Mouse (Mus musculus): ENCODE results near the gene Ltbp1.
A peak's percentile ranks its signal among the peaks of the same experiment; 100 is the strongest.

Ltbp1 gene

DNA sequence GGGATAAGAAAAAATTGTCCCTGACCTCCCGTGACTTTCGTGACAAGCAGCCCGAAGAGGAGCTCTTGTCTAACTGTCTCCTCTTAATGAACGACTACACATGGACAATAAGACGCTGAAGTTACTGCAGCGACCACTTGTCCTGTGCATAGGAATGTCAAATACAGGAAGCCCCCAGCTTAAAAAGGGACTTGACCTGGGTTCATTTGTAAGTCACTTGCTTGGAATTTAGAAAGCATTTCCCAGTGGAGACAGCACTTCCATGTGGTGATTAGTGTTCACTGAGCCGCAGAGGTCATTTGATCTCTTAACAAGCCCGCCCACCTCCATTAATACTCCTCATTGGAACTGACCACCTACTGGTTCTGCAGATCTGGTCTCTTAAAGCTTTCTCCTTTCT is 61.9 kb downstream of the Ltbp1 start:
- no peak for DNase-seq (ENCODE audit: low spot score)

DNA sequence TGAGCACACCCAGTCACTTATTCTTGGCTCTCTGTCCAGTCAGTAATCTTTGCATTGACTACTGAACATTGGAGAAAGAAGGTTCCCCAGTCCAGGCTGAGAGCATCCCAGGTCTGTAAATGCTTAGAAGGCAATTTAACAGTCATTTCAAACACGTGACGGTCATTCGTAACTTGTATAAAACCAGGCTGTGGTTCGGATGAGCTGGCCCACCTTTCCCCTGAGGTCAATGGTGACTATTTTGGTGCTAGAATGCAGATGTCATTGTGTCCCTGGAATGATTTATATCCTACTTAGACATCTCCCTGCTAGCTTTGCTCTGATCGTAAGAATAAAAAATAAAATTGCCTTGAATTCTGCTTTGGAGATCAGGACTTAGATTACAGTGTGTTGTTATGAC is 63.9 kb downstream of the Ltbp1 start:
- no peak for DNase-seq (ENCODE audit: low spot score)

DNA sequence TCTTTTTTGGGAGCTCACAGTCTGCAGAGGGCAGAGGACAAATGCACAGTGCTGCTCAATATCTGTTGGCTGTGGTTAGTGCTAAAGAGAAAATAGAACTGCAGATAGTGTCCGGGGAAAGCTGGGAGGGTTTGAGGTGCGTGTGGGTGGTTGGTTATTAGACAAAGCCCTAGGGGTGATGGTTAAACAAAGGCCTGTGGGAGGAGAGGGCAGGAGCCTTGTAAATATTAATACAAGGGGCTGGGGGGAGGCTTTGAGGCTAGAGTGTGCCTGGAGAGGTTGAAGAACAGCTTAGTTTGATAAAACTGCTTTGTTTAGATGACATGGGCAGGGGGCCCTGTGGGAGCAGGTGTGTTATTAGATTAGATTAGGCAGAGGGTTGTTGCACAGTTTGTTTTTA is 65.8 kb downstream of the Ltbp1 start:
- no peak for DNase-seq (ENCODE audit: low spot score)

DNA sequence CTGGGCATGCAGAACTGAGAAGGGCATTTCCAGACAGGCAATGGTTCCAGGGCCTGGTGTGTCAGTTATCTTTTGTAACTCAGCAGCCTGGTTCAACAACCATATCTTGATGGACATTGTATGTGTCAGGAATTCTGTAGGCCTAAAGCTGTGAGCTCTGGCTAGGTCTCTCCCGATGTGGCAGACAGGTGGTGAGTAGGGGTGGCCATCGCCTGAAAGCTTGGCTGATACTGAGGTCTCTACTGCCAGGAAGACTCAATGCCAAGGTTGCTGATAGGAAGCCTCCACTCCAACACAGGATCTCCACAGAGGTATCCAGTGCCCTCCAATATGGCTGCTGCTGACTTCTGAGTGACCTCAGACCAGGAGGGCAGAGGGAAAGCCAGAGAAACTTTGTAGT is 66.4 kb downstream of the Ltbp1 start:
- no peak for DNase-seq (ENCODE audit: low spot score)

DNA sequence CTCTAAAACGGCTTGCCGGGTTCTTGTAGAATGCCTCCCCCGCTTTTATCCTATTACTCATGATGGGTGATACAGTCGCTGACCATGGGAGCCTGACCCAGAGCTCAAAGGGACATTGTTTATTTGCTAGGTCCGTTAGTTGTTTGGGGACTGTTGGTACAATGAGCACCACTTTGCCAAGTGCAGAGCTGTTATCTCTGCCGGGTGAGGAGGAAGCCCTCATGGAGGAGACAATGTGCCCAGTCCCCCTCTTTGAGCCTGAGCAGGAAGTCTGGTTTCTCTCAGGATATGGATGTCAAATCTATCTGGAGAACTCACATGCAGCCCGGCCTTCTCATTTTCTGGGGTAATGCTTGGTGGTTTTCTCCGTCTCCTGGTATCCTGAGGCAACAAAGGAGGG is 68.5 kb downstream of the Ltbp1 start:
- peak; percentile 9 for DNase-seq (ENCODE audit: low spot score)

DNA sequence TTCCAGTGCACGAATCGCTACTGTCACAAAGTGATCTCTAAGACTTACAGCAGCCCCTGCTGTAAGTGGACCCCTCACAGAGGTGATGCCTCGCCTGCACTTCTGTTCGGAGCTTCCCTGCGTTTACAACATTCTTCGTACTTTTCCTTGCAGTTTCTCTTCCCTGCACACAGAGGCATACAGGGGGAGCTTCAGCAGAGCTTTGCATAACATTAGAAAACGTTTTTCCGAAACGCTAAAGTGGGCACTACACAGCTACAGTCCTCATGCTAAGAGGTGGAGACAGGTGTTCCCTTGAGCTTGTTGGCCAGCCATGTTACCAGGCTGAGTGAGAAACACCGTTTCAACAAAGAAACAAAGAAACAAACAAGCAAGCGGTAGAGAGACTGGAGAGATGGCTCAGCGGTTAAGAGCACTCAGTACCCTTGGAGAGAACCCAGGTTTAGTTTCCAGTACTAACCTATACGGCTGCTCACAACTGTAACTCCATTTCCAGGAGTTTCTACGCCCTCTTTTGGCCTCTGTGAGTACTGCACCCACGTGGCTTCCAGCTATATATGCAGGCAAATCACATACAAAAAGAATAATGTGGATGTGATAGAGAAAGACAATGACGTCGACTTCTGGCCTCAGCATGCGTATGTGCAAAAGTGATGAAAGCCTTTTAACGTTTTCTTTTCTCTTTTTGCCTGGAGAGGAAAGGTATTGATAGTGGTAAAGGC is 69.8 kb downstream of the Ltbp1 start:
- DNase-seq (ENCODE audit: low spot score), result no peak

DNA sequence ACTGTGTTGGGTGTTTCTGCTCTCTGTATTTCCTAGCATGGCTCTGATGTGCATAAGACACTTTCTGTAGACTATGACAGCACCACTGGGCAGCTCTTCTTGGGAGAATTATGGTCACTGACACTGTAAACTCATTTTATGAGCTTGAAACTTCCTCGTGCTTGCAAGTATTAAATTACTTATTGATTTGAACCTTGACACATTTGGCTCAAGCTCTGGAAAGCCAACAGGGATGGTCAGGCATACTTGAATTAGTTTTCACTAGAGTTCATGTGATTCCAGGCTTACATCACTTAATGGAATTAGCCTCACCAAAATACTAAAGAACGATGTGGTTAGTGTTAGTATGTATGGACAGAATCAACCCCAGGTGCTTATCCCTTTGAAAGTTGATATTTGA is 76.0 kb downstream of the Ltbp1 start:
- no peak for DNase-seq (ENCODE audit: low spot score)

DNA sequence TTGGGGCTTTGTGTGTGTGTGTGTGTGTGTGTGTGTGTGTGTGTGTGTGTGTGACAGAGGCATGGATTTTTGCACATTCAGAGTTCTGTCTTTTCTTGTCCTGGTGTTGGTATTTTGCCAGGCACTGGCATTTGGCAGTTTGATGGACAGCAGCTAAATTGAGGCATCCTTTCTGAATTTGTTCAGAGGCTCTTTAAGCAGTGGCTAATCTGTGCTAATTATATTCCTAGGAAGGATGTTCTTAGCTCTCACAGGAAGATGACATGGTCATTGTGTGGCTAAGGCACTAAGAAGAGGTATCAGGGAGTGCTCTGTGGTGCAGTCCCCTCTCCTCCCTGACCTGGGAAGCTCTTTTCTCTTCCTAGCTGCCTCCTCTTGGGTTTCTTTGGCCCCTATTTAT is 77.1 kb downstream of the Ltbp1 start:
- no peak for DNase-seq (ENCODE audit: low spot score)

DNA sequence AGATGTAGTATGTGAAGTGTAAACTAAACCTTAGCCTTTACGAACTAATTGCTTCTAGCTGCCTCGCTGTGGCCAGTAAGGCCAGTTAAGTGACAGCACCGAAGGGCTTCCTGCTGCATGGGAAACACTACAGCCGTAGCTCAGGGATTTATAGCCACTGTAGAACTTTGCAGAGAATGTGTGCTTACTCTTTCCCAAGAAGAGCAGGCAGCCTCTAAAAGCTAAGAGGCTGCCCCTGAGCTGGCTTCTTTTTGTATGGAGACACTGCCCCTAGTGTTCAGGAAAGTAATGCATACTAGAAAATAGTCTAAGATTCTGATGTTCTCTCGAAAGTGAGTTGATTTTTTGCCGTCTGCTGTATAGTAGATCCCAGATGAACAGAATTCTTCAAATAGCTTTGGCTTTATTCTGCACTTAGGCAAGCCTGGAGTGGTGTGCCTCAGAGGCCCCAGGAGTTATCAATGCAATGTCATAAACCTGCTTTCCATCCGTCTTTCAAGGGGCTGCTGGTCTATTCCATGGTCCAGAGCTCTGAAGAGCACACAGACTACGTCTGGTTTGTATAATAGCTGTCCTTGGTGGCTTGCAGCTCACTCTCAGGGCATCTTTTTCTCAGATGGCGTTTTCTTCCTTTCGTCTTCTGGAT is 82.1 kb downstream of the Ltbp1 start:
- peak; percentile 43 for DNase-seq (ENCODE audit: low spot score)

DNA sequence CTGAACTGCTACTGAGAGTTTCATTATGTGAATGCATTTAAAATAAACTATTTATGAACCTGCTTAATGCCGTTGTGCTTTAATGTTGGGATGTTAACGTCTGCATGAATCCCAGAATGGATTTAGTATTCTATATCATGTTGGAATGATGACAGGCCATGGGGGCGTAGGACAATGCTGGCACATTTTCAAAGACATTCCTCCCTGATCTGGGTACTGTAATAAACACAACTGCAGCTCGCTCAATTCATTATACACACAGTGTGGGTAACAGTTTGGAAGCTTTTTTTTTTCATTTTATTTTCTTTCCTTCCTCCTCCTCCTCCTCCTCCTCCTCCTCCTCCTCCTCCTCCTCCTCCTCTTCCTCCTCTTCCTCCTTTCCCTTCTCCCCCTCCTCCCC is 82.9 kb downstream of the Ltbp1 start:
- no peak for DNase-seq (ENCODE audit: low spot score)

DNA sequence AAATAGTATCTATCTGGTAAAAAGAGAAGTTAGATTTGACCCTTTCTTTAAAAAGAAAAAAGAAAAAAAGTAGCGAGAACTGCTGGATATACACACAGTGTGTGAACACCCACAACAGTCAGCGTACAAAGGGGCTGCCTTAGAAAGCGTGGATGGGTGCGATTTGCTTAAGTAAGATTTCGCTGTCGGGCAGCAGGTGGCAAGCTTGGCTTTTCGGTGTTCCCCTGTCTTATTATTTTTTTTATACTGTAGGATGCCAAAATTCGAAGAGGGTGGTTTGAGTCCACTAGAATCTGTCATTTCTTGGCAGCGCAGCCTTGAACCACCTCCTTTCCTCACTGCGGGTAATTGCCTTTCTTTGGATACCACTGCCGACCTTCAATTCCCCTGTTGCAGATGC is 83.4 kb downstream of the Ltbp1 start:
- no peak for DNase-seq (ENCODE audit: low spot score)

DNA sequence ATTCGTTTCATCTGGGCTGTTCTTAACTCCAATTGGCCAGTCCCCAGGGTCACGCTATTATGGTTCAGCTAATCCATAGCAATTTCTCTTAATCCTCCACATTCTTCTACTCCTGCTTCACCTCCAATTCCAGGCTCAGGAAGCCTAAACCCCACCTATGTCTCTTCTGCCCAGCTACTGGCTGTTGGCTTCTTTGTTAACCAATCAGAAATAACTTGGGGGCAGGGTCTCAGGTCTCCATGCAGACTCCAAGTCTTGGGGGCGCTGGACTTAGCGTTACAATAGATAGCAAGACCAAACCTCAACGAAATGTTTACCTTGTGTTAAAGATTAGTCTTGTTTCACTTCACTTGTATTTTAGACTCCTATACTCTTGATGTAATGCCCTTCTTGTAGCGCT is 85.2 kb downstream of the Ltbp1 start:
- DNase-seq (ENCODE audit: low spot score), result peak; percentile 9

DNA sequence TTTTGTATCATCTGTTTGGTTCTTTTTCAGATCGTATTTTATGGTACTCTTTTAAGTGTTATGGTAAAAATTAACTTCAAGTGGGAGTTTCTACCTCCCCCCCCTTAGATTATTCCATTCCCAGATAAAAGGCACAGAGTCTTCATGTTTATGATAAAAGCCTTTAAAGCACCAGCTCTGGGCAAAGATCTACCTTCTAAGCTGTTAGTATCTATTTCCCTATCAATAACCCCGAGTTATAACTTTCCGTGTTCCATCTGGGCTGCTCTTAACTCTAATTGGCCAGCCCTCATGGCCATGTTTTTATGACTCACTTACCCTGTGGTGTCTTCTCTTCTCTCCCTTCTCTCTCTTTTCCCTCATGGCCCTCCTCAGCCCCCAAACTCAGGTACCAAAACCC is 88.2 kb downstream of the Ltbp1 start:
- DNase-seq (ENCODE audit: low spot score), result no peak

DNA sequence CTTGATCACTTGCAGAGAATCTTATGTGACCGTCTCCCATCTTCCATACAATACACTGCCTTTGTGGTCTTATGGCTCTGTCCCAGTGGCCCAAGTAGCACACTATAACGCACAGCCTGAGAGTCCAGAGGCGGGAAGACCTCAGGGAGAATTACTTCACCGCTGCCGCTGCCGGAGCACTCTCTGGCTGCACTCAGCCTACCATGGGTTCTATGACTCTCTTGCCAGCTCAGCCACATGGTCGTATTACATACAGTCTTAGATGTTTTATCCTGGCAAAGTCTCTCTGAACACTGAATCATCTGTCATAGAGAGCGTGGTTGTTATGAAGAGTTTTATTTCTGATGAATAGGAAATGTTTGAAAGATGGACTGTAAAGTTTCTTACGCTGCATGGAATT is 89.2 kb downstream of the Ltbp1 start:
- no peak for DNase-seq (ENCODE audit: low spot score)

DNA sequence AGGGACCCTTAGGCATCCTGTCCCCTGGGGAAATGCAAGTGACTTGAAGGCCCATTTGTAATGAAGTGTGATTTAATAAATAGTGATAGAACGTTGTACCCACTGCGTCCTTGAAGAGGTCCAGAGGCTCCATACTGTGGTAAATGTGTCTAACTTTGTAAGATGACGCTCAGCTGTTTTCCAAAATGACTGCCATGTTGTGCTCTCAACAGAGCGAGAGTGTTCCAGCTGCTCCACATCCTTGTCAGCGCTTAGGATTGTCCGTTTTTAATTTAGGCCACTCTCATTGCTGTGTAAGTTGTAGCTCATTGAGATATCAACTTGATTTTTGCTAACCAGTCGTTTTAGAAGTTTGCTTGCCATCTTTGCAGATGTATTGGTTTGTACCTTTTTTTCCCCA is 91.4 kb downstream of the Ltbp1 start:
- DNase-seq (ENCODE audit: low spot score), result no peak

DNA sequence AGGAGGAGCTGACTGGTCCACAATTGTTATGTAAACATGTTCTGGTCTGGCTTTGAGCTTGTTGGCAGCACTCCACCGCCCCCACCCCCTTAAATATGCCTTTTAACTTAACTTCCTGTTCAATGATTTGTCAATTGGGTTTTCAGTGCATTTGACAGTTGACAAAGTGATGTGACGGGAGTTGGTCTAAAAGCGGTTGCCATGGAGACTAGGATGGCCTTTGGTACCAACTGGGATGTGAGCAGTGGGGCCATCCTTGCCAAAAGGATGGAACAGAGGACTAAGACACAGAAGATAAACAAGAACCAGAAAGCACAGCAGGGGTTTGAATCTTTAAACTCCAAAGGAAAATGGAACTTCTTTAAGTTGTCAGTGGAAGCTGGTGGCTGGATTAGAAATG is 92.0 kb downstream of the Ltbp1 start:
- no peak for DNase-seq (ENCODE audit: low spot score)

DNA sequence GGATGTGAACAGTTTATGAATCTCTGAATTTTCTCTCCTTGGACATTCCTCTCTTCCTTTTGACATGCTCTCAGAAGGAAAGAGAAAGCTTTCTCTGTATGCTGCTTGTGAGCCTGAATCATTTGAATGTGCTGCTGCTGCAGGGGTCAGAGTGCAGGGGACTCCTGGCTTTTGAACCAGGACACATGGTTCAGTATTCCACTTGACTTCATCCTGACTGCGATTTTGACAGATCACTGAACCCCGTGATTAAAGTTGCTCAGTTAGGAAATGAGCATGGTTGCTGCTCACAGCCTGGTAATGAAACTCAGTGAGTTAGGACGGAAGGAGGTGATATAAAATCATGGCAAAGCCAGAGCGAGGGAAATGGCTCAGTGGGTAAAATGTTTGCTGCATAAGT is 95.8 kb downstream of the Ltbp1 start:
- no peak for DNase-seq (ENCODE audit: low spot score)

DNA sequence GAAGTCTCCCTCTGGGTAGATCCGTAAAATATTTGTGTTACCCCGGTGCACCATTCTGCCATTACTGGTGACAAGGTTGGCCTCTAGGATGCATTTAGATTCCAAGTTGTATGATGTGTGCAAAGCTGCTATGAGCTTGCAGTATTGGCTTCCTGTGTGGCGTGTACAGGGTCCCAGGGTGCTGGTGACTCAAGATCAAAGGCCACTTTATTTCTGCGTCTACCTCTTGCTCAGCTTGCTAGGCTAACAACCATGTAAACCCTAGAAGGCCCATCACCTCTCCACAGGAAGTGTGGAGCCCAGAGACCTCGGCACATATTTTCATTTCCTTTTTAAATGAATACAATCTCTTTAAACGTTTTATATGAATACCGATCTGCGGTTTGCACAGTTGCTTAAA is 96.6 kb downstream of the Ltbp1 start:
- no peak for DNase-seq (ENCODE audit: low spot score)

DNA sequence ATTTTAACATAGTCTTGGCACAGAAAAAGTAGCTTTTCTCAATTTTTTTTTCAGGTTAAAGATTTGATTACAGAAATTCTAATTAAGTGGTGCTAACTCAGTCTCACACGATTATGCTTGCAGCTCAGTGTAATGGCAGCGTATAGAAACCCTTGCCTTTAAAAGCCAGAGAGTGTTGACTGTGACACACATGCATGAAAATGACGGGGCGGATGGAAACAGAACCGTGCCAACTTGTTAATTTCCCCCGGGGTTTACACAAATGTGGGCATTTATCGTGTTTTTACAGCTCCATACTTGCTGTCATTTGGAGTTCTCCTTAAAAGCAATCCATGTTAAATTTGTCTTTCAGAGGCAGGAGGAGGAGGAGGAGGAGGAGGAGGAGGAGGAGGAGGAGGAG is 102.0 kb downstream of the Ltbp1 start:
- no peak for DNase-seq (ENCODE audit: low spot score)

DNA sequence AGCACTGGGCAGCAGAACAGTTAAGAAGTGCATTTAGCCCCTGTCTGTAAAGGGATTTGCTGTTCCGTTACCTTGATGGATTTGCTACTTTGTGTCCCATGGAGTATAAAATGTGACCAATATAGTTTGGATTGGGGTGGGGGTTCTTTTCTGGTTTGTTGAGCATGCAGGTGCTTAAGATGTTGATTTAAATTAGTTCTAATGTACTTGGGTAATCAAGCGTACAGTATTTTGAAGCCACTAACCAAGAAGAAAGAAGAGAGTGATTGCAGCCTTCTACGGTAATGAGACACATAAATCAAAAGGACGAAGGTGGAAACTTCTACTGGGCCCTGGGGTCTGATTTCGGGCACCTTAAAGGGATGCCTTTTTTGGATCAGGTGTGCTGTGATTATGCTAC is 102.5 kb downstream of the Ltbp1 start:
- DNase-seq (ENCODE audit: low spot score), result no peak

DNA sequence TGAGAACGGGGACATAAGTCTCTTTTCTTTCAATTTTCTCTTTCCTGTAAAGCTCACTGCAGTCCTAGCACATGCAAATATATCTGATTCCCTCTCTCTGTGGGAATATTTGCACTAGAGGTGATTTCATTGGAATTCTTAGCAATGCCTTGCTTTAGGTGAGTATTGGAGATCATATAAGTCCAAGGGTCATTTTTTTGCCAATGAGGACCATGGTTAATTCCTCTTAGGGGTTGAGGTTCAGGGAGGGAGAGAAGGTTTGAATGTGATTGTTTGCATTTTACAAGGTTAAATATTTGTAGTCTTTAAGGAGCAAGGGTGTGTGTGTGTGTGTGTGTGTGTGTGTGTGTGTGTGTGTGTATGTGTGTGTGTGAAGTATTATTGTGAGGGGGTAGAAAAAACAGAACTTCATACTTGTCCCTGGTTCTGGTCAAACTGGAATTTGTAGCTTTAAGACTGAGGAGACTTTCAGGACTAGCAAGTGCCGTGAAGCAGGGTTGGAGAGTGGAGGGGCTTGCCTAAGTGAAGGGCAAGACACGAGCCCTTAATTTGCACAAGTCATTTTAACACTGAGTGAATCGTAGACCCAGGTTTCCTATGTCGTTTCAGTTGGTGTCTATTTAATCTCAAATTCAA is 103.8 kb downstream of the Ltbp1 start:
- DNase-seq (ENCODE audit: low spot score), result no peak

DNA sequence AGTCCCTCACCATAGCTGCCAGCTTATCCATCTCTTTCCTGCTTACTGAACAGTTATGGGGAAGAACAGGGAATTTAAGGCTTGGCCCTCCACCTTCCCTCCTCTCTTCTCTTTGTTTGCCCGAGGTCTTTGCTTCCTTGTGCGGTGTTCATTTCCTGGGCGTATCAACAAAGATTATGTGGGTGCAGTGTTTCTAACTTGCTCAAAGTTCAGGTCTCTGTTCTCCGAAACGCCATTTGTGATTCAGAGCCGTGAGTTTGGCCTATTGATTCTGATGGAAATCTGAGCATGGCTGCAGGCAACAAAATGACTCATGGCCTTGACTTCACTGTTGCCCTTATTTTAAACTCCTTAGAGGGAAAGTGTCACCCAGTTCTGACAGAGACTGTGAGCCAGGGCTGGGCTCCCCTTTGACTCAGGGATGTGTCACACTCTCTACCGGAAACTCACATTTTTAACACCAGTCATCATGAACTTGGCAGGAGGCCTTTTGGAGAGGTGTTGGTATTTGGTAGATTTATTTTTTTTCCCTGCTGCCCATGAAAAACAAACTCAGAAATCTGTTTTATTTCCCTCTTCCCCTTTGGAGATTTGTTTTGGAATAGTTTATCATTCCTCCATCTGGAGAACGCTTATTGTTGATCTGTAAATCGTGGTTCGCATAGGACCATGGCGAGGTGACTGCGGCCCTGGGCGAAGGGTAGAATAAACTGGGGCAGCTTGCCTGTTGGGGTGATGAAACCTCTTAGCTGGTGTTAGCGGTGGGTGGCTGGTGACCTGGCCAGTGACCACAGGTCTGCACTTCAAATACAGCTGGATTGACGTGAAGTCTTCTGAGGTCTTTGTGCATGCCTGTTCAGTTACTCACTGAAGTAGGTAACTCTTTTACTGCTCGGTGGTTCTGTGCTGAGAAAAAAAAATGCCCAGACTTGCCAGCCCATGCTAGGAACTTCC is 105.2 kb downstream of the Ltbp1 start:
- DNase-seq (ENCODE audit: low spot score), result no peak

DNA sequence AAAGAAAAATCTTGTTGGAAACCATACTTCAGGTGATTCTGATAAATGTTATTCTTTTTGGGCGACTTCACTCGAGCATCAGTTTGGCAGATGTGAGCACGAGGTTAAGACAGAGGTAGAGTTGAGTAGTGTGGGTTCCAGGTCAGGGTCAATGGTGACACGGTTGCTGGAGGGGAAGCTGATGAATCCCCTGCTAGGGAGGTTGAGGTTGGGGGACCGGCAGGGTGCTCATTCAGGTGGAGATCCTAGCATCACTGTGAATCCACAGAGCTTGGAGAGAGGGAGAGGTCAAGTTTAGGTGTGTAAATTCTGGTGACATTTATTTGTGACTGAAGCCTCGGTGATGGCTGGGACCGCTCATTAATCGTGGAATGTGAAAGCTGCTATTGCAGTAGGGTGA is 110.2 kb downstream of the Ltbp1 start:
- DNase-seq (ENCODE audit: low spot score), result no peak

Data from yolk sac, embryonic 10.5 days (tissue).